Mouse (Mus musculus): ENCODE data around the gene Exoc6.

DNA sequence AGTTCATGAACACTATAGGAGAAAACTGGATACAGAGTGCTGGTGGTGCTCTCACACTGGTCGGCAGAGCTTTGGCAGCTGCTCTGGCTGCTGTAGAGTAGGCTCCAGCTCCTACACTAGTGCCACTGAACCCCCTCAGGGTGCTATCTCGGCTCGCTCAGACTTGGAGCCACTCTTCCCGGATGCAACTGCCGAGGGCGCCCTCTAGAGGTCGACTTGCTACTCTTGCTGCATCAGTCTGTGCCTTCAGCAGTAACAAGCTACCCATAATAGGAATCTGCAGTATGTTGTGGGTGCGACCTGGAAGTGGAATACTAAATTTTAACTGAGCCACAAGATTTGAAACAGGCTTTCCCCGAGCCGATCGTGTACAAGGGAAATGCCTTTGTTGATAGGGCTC is 40.5 kb upstream of the Exoc6 start:
- peak; percentile 96 for TF ChIP-seq CTCF (IDR thresholded peaks at IDR 0.05; ENCODE audit: low read depth)
- TF ChIP-seq EP300 (IDR thresholded peaks at IDR 0.05; ENCODE audit: low read depth), result no peak
